In the genomic region with DNA sequence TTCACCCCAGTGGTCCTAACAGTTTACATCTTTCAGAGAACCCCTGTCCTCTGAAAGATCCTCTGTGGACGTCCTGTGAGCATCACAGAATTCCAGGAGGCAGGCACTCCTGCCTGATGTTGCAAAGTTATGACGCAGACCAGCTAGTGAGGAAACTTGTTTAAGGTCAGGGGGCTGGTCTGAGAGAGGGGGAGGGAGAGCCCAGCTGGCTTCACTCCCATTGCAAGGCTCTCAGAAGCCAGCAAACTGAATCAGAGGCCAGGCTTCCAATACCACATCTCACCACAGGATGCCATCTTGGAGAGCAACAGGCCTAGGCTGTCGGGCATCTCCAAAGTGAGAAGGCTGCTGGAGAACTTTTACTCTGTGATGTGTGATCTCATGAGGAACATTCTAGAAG, we compare ENCODE assay signal across 12 mouse cellular contexts.
DNase-seq lines count a peak whose midpoint lies in the region; ATAC-seq lines count a peak whose summit lies in the region.
"Had no signal": no experiment of that assay in that cellular context is flagged by ENCODE, and none has a peak within 500 bp of the region (broad histone marks: within the 10 kb centered on the region; RNA-seq: fewer than 3 reads in every experiment).

No protein-coding gene starts in this region.

- no peak for ATAC-seq in forebrain, embryonic 11.5 days (replicated peaks; ENCODE audit: low FRiP score)
- no peak for ATAC-seq in forebrain, embryonic 15.5 days (replicated peaks)
- no peak for ATAC-seq in erythroid progenitor cell, adult 5-6 weeks (replicated peaks; ENCODE audit: low FRiP score, poor library complexity, severe bottlenecking)
- ATAC-seq: Patski had no signal

- 65% methylated on average over 3 of the region's 3 CpGs for WGBS in forebrain, embryonic 10.5 days
- 71% methylated on average over 3 of the region's 3 CpGs for WGBS in forebrain, embryonic 11.5 days
- 74% methylated on average over 3 of the region's 3 CpGs for WGBS in forebrain, embryonic 15.5 days
- WGBS in heart, embryonic 10.5 days = 64% methylated on average over 3 of the region's 3 CpGs

- H3K4me3 ChIP-seq in forebrain, embryonic 10.5 days = no peak overlapping the region
- H3K4me3 ChIP-seq in forebrain, embryonic 11.5 days (ENCODE audit: low read depth, low read length) = no peak overlapping the region
- H3K4me3 ChIP-seq in forebrain, embryonic 15.5 days = no peak overlapping the region
- no peak overlapping the region for H3K4me3 ChIP-seq in heart, embryonic 10.5 days
- H3K4me3 ChIP-seq: liver, embryonic 13.5 days had no signal

- peaks cover 59% of the 10 kb centered on the region for H3K4me1 ChIP-seq in forebrain, embryonic 10.5 days
- peaks cover 5% of the 10 kb centered on the region; the same call in 1 of the 2 replicates for H3K4me1 ChIP-seq in forebrain, embryonic 11.5 days (replicated peaks; ENCODE audit: control insufficient read depth, insufficient read depth, low read length)
- peaks cover 46% of the 10 kb centered on the region for H3K4me1 ChIP-seq in forebrain, embryonic 15.5 days
- H3K4me1 ChIP-seq in heart, embryonic 10.5 days = peaks cover 45% of the 10 kb centered on the region
- H3K4me1 ChIP-seq: liver, embryonic 13.5 days had no signal

- H3K27ac ChIP-seq in forebrain, embryonic 10.5 days = peak overlapping the region; percentile 71
- no peak overlapping the region for H3K27ac ChIP-seq in forebrain, embryonic 11.5 days (ENCODE audit: low read depth, low read length)
- H3K27ac ChIP-seq in forebrain, embryonic 15.5 days (replicated peaks) = peak overlapping the region; percentile 98
- no peak overlapping the region for H3K27ac ChIP-seq in heart, embryonic 10.5 days
- H3K27ac ChIP-seq: liver, embryonic 13.5 days had no signal

- H3K4me2 ChIP-seq in forebrain, embryonic 11.5 days (ENCODE audit: low read depth, low read length, severe bottlenecking) = no peak overlapping the region
- H3K4me2 ChIP-seq in forebrain, embryonic 15.5 days (replicated peaks) = no peak overlapping the region
- H3K4me2 ChIP-seq: liver, embryonic 13.5 days had no signal

- H3K27me3 ChIP-seq in forebrain, embryonic 10.5 days (ENCODE audit: poor library complexity, severe bottlenecking) = peaks cover 27% of the 10 kb centered on the region
- H3K27me3 ChIP-seq in forebrain, embryonic 11.5 days (ENCODE audit: control insufficient read depth, insufficient read depth, low read length) = no peaks in the 10 kb centered on the region
- H3K27me3 ChIP-seq in forebrain, embryonic 15.5 days = no peaks in the 10 kb centered on the region
- no peaks in the 10 kb centered on the region for H3K27me3 ChIP-seq in heart, embryonic 10.5 days (ENCODE audit: insufficient read depth, poor library complexity, severe bottlenecking)
- H3K27me3 ChIP-seq: liver, embryonic 13.5 days; Patski had no signal

- DNase-seq in forebrain, embryonic 10.5 days (ENCODE audit: extremely low spot score, low spot score) = no peak
- no peak for DNase-seq in forebrain, embryonic 11.5 days (ENCODE audit: low spot score)
- DNase-seq in 3134 (ENCODE audit: extremely low read depth, insufficient read length, low spot score) = peak; percentile 63
- DNase-seq in adrenal gland, postnatal 25 days = peak; percentile 53
- no peak for DNase-seq in spleen, postnatal 14 days (ENCODE audit: low spot score in 2 of 2)
- no peak for DNase-seq in heart, embryonic 10.5 days (ENCODE audit: low spot score)
- DNase-seq: cerebellum, adult 9-10 months; liver, embryonic 13.5 days; thymus, adult 2 months had no signal

- no peak overlapping the region for H3K9ac ChIP-seq in forebrain, embryonic 11.5 days (ENCODE audit: low read length)
- no peak overlapping the region for H3K9ac ChIP-seq in forebrain, embryonic 15.5 days (replicated peaks)
- H3K9ac ChIP-seq: liver, embryonic 13.5 days had no signal

- H3K9me3 ChIP-seq in forebrain, embryonic 10.5 days = no peaks in the 10 kb centered on the region
- H3K9me3 ChIP-seq in forebrain, embryonic 11.5 days (ENCODE audit: control insufficient read depth, low read length) = no peaks in the 10 kb centered on the region
- H3K9me3 ChIP-seq in forebrain, embryonic 15.5 days = no peaks in the 10 kb centered on the region
- H3K9me3 ChIP-seq in heart, embryonic 10.5 days = no peaks in the 10 kb centered on the region
- H3K9me3 ChIP-seq: liver, embryonic 13.5 days had no signal

- no peaks in the 10 kb centered on the region for H3K36me3 ChIP-seq in forebrain, embryonic 10.5 days (replicated peaks)
- no peaks in the 10 kb centered on the region for H3K36me3 ChIP-seq in forebrain, embryonic 11.5 days (ENCODE audit: control insufficient read depth, insufficient read depth, low read length)
- no peaks in the 10 kb centered on the region for H3K36me3 ChIP-seq in forebrain, embryonic 15.5 days
- no peaks in the 10 kb centered on the region for H3K36me3 ChIP-seq in heart, embryonic 10.5 days
- H3K36me3 ChIP-seq: liver, embryonic 13.5 days had no signal

Comparison
In these comparisons a context has a peak if more than half of its experiments do, and no peak if none do; other contexts are left out.
1. H3K27ac ChIP-seq: peak in forebrain, embryonic 10.5 days (single experiment) and forebrain, embryonic 15.5 days (single experiment); none in forebrain, embryonic 11.5 days (single experiment) and heart, embryonic 10.5 days (single experiment).
2. DNase-seq: peak in 3134 (single experiment) and adrenal gland, postnatal 25 days (single experiment); none in forebrain, embryonic 10.5 days (single experiment), forebrain, embryonic 11.5 days (single experiment), spleen, postnatal 14 days (0 of 2) and heart, embryonic 10.5 days (single experiment).